Comparison of ENCODE assay signal across 15 mouse cellular contexts in the genomic region with DNA sequence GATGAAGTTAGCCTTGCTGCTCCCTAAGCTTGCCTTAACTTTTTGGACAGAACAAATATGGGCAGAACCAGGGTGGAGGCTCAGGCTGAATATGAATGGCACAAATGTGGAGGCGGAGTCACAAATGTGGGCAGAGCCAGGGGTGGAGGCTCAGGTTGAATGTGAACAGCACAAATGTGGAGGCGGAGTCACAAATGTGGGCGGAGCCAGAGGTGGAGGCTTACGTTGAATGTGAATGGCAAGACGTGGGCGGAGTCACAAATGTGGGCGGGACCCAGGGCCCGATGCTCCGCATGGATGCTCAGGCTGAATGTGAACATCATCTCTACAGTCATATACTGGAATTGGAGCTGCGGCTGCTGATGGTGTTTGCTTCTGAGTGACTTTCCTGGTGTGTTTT.
DNase-seq lines count a peak whose midpoint lies in the region; ATAC-seq and TF ChIP-seq lines count a peak whose summit lies in the region.
"Had no signal": no experiment of that assay in that cellular context is flagged by ENCODE, and none has a peak within 500 bp of the region (broad histone marks: within the 10 kb centered on the region; RNA-seq: fewer than 3 reads in every experiment).

No protein-coding gene starts in this region.

- 95% methylated on average over 10 of the region's 10 CpGs for WGBS in thymus, adult 2 months
- WGBS in hindbrain, embryonic 15.5 days: 85% methylated on average over 10 of the region's 10 CpGs

- no peaks in the 10 kb centered on the region for H3K36me3 ChIP-seq in thymus, adult 2 months (ENCODE audit: control insufficient read depth, insufficient read depth, low read length)
- no peaks in the 10 kb centered on the region for H3K36me3 ChIP-seq in hindbrain, embryonic 15.5 days
- H3K36me3 ChIP-seq in testis, adult 2 months (ENCODE audit: control insufficient read depth, insufficient read depth, low read length): no peaks in the 10 kb centered on the region
- H3K36me3 ChIP-seq: embryonic facial prominence, embryonic 15.5 days had no signal

- ATAC-seq in hindbrain, embryonic 15.5 days (ENCODE audit: low FRiP score, low read depth): 0 out of 2 replicates have a peak, but pooled peaks have one; percentile 20
- ATAC-seq: activated CD4-positive, CD25-positive, alpha-beta regulatory T cell, adult 4 months had no signal

- DNase-seq in embryo, embryonic 10.5 days (ENCODE audit: low spot score): peak; percentile 13
- DNase-seq in embryo, embryonic 10 days (ENCODE audit: low spot score): no peak
- peak; percentile 5 for DNase-seq in thymus, adult 2 months
- DNase-seq in thymus, adult 18-20 months: no peak
- no peak for DNase-seq in adrenal gland, postnatal 4 days (ENCODE audit: low spot score in 2 of 2)
- DNase-seq in layer of hippocampus, adult 9-11 months: no peak
- DNase-seq: cerebellum, postnatal 25 days; heart, adult 18-20 months; kidney, adult 18-20 months; lung, postnatal 4 days had no signal

- H3K9me3 ChIP-seq in hindbrain, embryonic 15.5 days: no peaks in the 10 kb centered on the region
- H3K9me3 ChIP-seq: embryonic facial prominence, embryonic 15.5 days had no signal

- H3K4me2 ChIP-seq in hindbrain, embryonic 15.5 days: no peak overlapping the region
- H3K4me2 ChIP-seq: embryonic facial prominence, embryonic 15.5 days had no signal

- no peaks in the 10 kb centered on the region for H3K4me1 ChIP-seq in thymus, adult 2 months (replicated peaks; ENCODE audit: control insufficient read depth, insufficient read depth, low read length)
- H3K4me1 ChIP-seq in hindbrain, embryonic 15.5 days (replicated peaks): peaks cover 20% of the 10 kb centered on the region
- no peaks in the 10 kb centered on the region for H3K4me1 ChIP-seq in testis, adult 2 months (ENCODE audit: control insufficient read depth, insufficient read depth, low read length)
- H3K4me1 ChIP-seq: embryonic facial prominence, embryonic 15.5 days had no signal

- no peak for TF ChIP-seq POLR2A in thymus, adult 2 months (IDR thresholded peaks at IDR 0.05; ENCODE audit: control insufficient read depth, extremely low read depth, insufficient read depth, low read length, poor library complexity)
- peak; percentile 43; the same call in 1 of the 2 replicates for TF ChIP-seq POLR2A in testis, adult 2 months (IDR thresholded peaks at IDR 0.05; ENCODE audit: control insufficient read depth, low read depth, low read length)

- H3K9ac ChIP-seq in hindbrain, embryonic 15.5 days: no peak overlapping the region
- H3K9ac ChIP-seq: embryonic facial prominence, embryonic 15.5 days had no signal

- H3K27me3 ChIP-seq in thymus, adult 2 months (ENCODE audit: control insufficient read depth, insufficient read depth, low read length): no peaks in the 10 kb centered on the region
- H3K27me3 ChIP-seq in hindbrain, embryonic 15.5 days: no peaks in the 10 kb centered on the region
- no peaks in the 10 kb centered on the region for H3K27me3 ChIP-seq in testis, adult 2 months (ENCODE audit: control insufficient read depth, insufficient read depth, low read length)
- H3K27me3 ChIP-seq: embryonic facial prominence, embryonic 15.5 days had no signal

- H3K27ac ChIP-seq in thymus, adult 2 months (ENCODE audit: control insufficient read depth, insufficient read depth, low read length): no peak overlapping the region
- H3K27ac ChIP-seq in hindbrain, embryonic 15.5 days (replicated peaks): no peak overlapping the region
- no peak overlapping the region for H3K27ac ChIP-seq in testis, adult 2 months (ENCODE audit: control insufficient read depth, insufficient read depth, low read depth, low read length)
- H3K27ac ChIP-seq: embryonic facial prominence, embryonic 15.5 days; left cerebral cortex, adult 2 months had no signal

- no peak overlapping the region for H3K4me3 ChIP-seq in thymus, adult 2 months (ENCODE audit: control insufficient read depth, insufficient read depth, low read length)
- H3K4me3 ChIP-seq in hindbrain, embryonic 15.5 days: no peak overlapping the region
- peak overlapping the region; percentile 44 for H3K4me3 ChIP-seq in testis, adult 2 months (ENCODE audit: control insufficient read depth, low read depth, low read length)
- H3K4me3 ChIP-seq: embryonic facial prominence, embryonic 15.5 days; left cerebral cortex, adult 2 months had no signal

- TF ChIP-seq CTCF in thymus, adult 2 months (IDR thresholded peaks at IDR 0.05; ENCODE audit: borderline replicate concordance, control insufficient read depth, extremely low read depth, insufficient read depth, low read length, poor library complexity): no peak
- no peak for TF ChIP-seq CTCF in testis, adult 2 months (IDR thresholded peaks at IDR 0.05; ENCODE audit: control insufficient read depth, insufficient read depth, insufficient replicate concordance, low read depth, low read length)

Comparison
In these comparisons a context has a peak if more than half of its experiments do, and no peak if none do; other contexts are left out.
1. DNase-seq: peak in embryo, embryonic 10.5 days (single experiment) and thymus, adult 2 months (single experiment); none in embryo, embryonic 10 days (single experiment), thymus, adult 18-20 months (0 of 2), adrenal gland, postnatal 4 days (0 of 2) and layer of hippocampus, adult 9-11 months (single experiment).